Mouse (Mus musculus) heart, embryonic 12.5 days (tissue): ENCODE results near the gene Efna1. TPM values are rescaled to one million over a fixed set of nuclear protein-coding genes. Genes with fewer than 3 reads are reported as not detected.

Experiments used
- ATAC-seq: fragments of 200-750 bp; cut with Nextera tagmentation; 2 replicates; pipeline ENCODE4 v1.8.0; 2017; ENCODE audit warnings: moderate TSS enrichment, moderate library complexity; ENCODE audit not compliant: insufficient number of reproducible peaks, low FRiP score
- H3K27ac ChIP-seq: fragments of 300-500 bp; sonication (generic); 2 replicates; pipeline ENCODE4 v1.5.1; 2016; ENCODE audit warnings: mild to moderate bottlenecking, moderate library complexity; ENCODE audit not compliant: poor library complexity, severe bottlenecking
- H3K27me3 ChIP-seq: fragments of 300-500 bp; sonication (generic); replicated peaks from 2 replicates; pipeline ENCODE4 v1.6.1; 2016; ENCODE audit warnings: mild to moderate bottlenecking, moderate library complexity
- H3K36me3 ChIP-seq: fragments of 300-500 bp; sonication (generic); 2 replicates; pipeline ENCODE4 v1.6.1; 2016; ENCODE audit warnings: mild to moderate bottlenecking, moderate library complexity
- H3K4me1 ChIP-seq: fragments of 300-500 bp; sonication (generic); replicated peaks from 2 replicates; pipeline ENCODE4 v1.6.1; 2016; ENCODE audit warnings: mild to moderate bottlenecking
- H3K4me2 ChIP-seq: fragments of 300-500 bp; sonication (generic); 2 replicates; pipeline ENCODE4 v1.6.1; 2016; ENCODE audit warnings: mild to moderate bottlenecking, moderate library complexity
- H3K4me3 ChIP-seq: fragments of 300-500 bp; sonication (generic); 2 replicates; pipeline ENCODE4 v1.5.1; 2016; ENCODE audit warnings: mild to moderate bottlenecking
- H3K9ac ChIP-seq: fragments of 300-500 bp; sonication (generic); 2 replicates; pipeline ENCODE4 v1.6.1; 2016; ENCODE audit warnings: mild to moderate bottlenecking, moderate library complexity
- H3K9me3 ChIP-seq: fragments of 300-500 bp; sonication (generic); replicated peaks from 2 replicates; pipeline ENCODE4 v1.6.1; 2016; ENCODE audit warnings: mild to moderate bottlenecking, moderate library complexity
- WGBS: fragments of 180-500 bp; shearing (Covaris S2); methylation state at CpG from one replicate; pipeline ENCODE4 v1.1.7; 2016; 5-methylcytosine and 5-hydroxymethylcytosine counted together
- polyA plus RNA-seq: library from polyadenylated mRNA; unstranded; fragments of >200 nt; fragmentation: Nextera tagmentation; extraction: Ambion mirVana; gene quantifications from 2 replicates; pipeline ENCODE4 v1.2.1, GENCODE M21; 2016

Efna1 gene
- polyA plus RNA-seq, 1 experiment from 2014 or later: 27.0 TPM

DNA sequence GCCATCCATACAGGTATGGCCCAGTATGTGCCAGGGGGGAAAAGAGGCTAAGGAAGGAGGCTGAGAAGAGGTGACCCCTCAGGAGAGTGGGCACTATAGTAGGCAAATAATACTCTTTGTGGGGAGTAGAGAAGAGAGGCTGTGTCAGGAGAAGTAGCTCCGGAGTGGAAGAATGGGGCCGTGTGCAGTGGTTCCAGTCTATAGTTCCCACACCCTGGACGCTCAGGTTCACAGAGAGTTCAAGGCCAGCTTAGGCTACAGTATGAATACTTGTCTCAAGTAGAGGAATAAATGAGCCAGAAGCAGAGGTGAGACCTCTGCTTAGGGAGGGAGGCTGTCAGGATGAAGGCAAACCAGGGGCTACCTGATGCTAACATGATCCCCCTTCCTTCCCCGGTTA is 51.7 kb downstream of the Efna1 start:
- no peak overlapping the region for H3K9ac ChIP-seq
- H3K4me2 ChIP-seq: no peak overlapping the region
- no peak overlapping the region for H3K4me3 ChIP-seq
- ATAC-seq: no peak
- no peaks in the 10 kb centered on the region for H3K9me3 ChIP-seq
- peaks cover 35% of the 10 kb centered on the region for H3K4me1 ChIP-seq
- 65% methylated on average over 4 of the region's 4 CpGs for WGBS
- peaks cover 59% of the 10 kb centered on the region for H3K27me3 ChIP-seq
- no peak overlapping the region for H3K27ac ChIP-seq
- no peaks in the 10 kb centered on the region for H3K36me3 ChIP-seq

DNA sequence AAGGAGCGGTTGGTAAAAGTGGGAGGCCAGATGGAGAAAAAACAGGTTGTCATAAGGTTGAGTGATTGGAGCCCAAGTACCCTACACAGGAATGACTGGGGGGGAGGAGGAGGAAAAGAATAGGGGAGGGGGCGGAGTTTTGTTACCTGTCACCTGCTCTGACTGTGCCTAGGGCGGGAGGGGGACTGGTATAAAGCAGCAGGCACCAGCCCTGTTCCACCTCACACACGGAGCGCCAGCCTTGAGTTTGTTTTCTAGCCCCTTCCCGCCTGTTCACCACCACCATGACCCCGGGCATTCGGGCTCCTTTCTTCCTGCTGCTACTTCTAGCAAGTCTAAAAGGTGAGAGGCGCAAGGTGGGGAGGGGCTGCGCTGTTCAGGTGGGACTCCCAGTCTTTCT is 52.1 kb downstream of the Efna1 start, which contains the start of gene Muc1:
Muc1 (plus strand) TSS at position 222 of the 400 bp plus-strand sequence.
- Histone ChIP-seq H3K4me2 (peak within 1 kb of the TSS; percentile 85), H3K9me3 (no peaks in the 10 kb centered on the region), H3K27me3 (peaks cover 59% of the 10 kb centered on the region), H3K9ac (peak within 1 kb of the TSS; percentile 53), H3K27ac (no peak within 1 kb of the TSS), H3K4me3 (peak within 1 kb of the TSS; percentile 54), H3K4me1 (peaks cover 34% of the 10 kb centered on the region), H3K36me3 (no peaks in the 10 kb centered on the region)
- WGBS: 31% methylated on average over 10 of the region's 10 CpGs
- no peak for ATAC-seq

DNA sequence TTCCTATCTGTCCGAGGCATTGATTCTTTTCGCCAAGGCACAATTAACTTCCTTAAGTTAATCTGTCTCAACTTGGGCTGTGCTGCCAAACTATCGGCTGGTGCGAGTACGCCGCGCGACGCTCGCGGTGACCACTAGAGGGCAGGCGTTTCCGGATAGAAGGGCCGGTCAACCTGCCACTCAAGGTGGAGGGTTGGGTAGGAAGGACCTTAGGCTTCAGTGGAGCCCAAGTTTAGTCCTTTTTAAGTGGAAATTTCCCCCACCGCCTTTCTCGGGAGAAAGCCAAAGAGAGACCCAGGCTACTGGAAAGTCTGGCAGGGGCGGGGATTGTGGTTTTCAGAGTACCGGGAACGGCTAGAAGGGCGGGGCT is 52.8 kb downstream of the Efna1 start:
- Histone ChIP-seq H3K27me3 (peaks cover 59% of the 10 kb centered on the region), H3K4me1 (peaks cover 27% of the 10 kb centered on the region), H3K27ac (no peak overlapping the region), H3K36me3 (no peaks in the 10 kb centered on the region), H3K4me3 (peak overlapping the region; percentile 54), H3K9me3 (no peaks in the 10 kb centered on the region), H3K4me2 (peak overlapping the region; percentile 85), H3K9ac (peak overlapping the region; percentile 53)
- WGBS: under 1% methylated on average over 20 of the region's 20 CpGs
- ATAC-seq: peak; percentile 64

DNA sequence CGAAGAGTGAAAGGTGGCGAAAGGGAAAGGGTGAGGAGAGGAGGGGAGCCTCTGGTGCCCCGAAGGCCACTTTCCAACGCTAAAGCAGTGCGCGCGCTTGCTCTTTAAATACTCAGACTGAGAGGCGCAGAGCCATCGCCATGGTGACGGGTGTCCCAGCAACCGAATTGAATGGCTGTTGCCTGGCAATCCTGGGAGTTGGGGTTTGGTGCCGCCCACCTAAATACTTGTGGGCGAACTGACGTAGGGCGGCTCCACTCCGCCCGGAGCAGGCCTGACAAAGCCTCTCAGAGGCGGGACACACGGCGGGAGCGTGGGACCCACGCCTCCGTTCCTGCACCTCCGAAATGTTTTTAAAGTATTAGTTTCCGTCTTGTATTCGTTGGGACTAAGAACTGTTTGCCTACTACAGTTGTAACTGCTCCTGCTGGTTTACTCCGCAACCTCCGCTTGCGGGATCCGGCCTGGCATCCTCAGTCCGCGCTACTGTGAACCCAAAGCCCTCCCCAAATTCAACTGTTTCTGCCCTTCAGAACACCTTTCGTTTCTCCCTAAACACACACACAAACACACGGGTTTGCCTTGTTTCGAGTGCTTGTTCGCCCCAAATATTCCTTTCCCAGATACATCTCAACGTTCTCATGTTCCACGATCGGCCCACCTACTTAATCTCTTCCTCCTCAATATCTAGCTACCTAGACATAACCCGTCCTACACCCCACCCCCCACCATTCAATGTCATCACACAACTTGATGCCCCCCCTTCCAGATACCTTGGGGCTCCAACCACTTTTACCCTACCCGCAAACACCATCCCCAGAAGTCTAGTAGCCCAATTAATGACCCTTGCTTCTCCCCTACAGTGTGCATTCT is 53.4 kb downstream of the Efna1 start:
- Histone ChIP-seq H3K9ac (peak overlapping the region; percentile 62), H3K36me3 (0 out of 2 replicates have a peak, but pooled peaks cover 6% of the 10 kb centered on the region), H3K27me3 (peaks cover 59% of the 10 kb centered on the region), H3K4me3 (peak overlapping the region; percentile 54), H3K27ac (no peak overlapping the region), H3K4me2 (peak overlapping the region; percentile 85), H3K9me3 (no peaks in the 10 kb centered on the region), H3K4me1 (peaks cover 24% of the 10 kb centered on the region)
- ATAC-seq: peak; percentile 71
- 3% methylated on average over 41 of the region's 41 CpGs for WGBS

DNA sequence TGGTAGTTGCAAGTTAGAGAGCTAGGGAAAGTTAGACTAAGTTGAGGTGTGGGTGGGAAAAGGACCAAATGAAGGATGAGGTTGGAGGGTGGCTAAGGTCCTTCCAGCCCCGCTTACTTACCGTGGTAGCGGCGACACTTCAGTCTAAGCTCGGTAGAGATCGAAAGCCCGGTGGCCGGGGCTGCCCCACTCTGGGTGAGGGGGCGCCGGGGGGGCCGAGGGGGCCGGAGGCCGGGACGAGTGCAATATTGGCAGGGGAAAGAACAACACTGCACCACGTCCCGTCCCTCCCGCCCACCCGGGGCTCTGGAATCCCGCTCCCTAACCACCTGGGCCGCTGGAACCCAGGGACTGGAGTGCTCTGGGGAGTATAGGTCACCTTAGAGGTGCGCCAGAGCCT is 54.0 kb downstream of the Efna1 start, which contains the start of gene Mtx1:
Mtx1 (minus strand) TSS at position 189 of the 400 bp plus-strand sequence.
- H3K27me3 ChIP-seq: peaks cover 54% of the 10 kb centered on the region
- H3K27ac ChIP-seq: no peak within 1 kb of the TSS
- H3K4me3 ChIP-seq: peak within 1 kb of the TSS; percentile 54
- peak within 1 kb of the TSS; percentile 62 for H3K9ac ChIP-seq
- H3K9me3 ChIP-seq: no peaks in the 10 kb centered on the region
- peaks cover 24% of the 10 kb centered on the region for H3K4me1 ChIP-seq
- 0 out of 2 replicates have a peak, but pooled peaks cover 6% of the 10 kb centered on the region for H3K36me3 ChIP-seq
- 4% methylated on average over 21 of the region's 21 CpGs for WGBS
- H3K4me2 ChIP-seq: peak within 1 kb of the TSS; percentile 85
- no peak for ATAC-seq

DNA sequence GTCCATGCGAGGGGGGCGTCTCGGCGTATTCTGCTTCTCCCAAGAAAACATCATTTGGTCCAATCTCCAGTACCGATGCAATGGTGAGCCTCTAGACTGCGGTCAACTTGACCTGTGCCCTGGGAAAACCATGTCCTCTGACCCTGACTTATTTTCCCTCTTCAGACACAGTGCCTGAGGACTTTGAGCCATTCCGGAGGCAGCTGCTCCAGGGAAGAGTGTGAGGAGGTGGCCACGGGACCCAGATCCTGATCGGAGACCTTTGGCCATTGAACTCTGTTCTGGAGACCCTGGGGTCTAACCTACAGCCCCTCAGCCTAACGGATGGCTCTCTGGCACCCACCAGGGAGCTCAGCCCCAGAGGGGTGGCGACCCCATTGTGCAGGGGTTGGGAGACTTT is 54.6 kb downstream of the Efna1 start:
- H3K27ac ChIP-seq: no peak overlapping the region
- H3K27me3 ChIP-seq: peaks cover 48% of the 10 kb centered on the region
- 48% methylated on average over 11 of the region's 11 CpGs for WGBS
- H3K4me3 ChIP-seq: peak overlapping the region; percentile 54; the same call in 1 of the 2 replicates
- H3K9me3 ChIP-seq: no peaks in the 10 kb centered on the region
- H3K36me3 ChIP-seq: 0 out of 2 replicates have a peak, but pooled peaks cover 6% of the 10 kb centered on the region
- peak overlapping the region; percentile 85; the same call in 1 of the 2 replicates for H3K4me2 ChIP-seq
- H3K9ac ChIP-seq: peak overlapping the region; percentile 62; the same call in 1 of the 2 replicates
- peaks cover 24% of the 10 kb centered on the region for H3K4me1 ChIP-seq
- no peak for ATAC-seq

DNA sequence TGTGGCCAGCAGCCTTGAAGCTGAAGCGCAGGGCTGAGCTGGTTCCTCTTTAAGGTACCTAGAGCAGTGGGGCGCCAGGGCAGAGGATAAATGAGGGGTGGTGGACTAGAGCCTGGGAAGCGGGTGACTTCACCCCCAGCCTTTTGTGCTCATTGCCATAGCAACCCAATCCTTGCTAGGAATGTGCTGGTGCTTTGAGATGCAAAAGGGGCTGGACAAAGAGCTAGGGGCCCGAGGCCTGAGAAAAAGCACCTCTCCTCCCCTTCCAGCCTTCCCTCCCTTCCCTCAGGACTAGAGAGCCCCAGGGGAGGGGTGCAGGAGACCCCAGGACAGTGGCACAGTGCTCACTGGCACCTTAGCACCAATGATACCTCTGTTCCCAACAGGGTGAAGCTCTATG is 55.0 kb downstream of the Efna1 start:
- Histone ChIP-seq H3K27me3 (peaks cover 44% of the 10 kb centered on the region), H3K4me2 (no peak overlapping the region), H3K36me3 (0 out of 2 replicates have a peak, but pooled peaks cover 6% of the 10 kb centered on the region), H3K4me3 (no peak overlapping the region), H3K9me3 (no peaks in the 10 kb centered on the region), H3K27ac (no peak overlapping the region), H3K9ac (no peak overlapping the region), H3K4me1 (peaks cover 24% of the 10 kb centered on the region)
- no peak for ATAC-seq
- 62% methylated on average over 4 of the region's 4 CpGs for WGBS

DNA sequence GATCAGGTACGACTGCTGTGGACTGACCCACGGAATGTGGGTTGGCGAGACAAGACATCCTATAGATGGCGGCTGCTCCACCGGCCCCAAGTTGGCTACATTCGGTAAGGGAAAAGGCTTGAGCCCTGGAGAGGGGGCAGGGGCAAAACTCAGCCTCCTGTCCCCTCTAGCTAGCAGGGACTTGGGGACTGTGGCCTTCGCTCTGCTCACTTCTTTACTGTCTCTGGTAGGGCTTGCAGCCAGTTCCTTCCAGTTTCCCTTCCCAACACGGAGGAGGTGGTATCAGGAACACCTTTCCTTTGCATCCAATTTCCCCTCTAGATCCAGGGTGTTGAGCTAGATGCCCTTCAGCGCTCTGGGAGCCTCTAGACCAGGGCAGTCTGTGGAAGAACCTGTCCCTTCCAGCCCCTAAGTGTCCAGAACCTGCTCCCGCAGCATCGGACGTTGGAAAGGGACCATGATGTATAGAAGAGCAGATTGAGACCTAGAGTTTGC is 55.6 kb downstream of the Efna1 start:
- peaks cover 24% of the 10 kb centered on the region for H3K4me1 ChIP-seq
- H3K9ac ChIP-seq: no peak overlapping the region
- 63% methylated on average over 12 of the region's 12 CpGs for WGBS
- no peak overlapping the region for H3K27ac ChIP-seq
- H3K9me3 ChIP-seq: no peaks in the 10 kb centered on the region
- no peak overlapping the region for H3K4me2 ChIP-seq
- H3K27me3 ChIP-seq: peaks cover 38% of the 10 kb centered on the region
- ATAC-seq: no peak
- 0 out of 2 replicates have a peak, but pooled peaks cover 6% of the 10 kb centered on the region for H3K36me3 ChIP-seq
- no peak overlapping the region for H3K4me3 ChIP-seq

DNA sequence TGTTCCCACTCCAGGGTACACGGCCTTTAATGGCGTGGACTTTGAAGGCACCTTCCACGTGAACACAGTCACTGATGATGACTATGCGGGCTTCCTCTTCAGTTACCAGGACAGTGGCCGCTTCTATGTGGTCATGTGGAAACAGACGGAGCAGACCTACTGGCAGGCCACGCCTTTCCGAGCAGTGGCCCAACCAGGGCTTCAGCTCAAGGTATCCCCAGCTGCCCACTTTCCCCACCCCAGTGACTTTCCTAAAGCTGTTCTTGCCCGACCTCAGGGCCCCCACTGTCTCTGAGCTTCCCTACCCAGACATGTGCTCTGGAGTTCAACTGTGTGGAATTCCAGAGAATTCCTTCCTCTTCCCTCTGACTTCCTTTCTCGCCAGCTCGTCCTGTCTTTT is 56.1 kb downstream of the Efna1 start:
- 72% methylated on average over 11 of the region's 11 CpGs for WGBS
- no peak for ATAC-seq
- H3K9me3 ChIP-seq: no peaks in the 10 kb centered on the region
- H3K9ac ChIP-seq: no peak overlapping the region
- peaks cover 33% of the 10 kb centered on the region for H3K27me3 ChIP-seq
- peaks cover 26% of the 10 kb centered on the region for H3K4me1 ChIP-seq
- no peak overlapping the region for H3K4me2 ChIP-seq
- 0 out of 2 replicates have a peak, but pooled peaks cover 6% of the 10 kb centered on the region for H3K36me3 ChIP-seq
- no peak overlapping the region for H3K27ac ChIP-seq
- H3K4me3 ChIP-seq: no peak overlapping the region
